Mouse (Mus musculus) heart, adult 9 months (tissue): Measurements from ENCODE around the gene Kbtbd7.
A peak's percentile ranks its signal among the peaks of the same experiment; 100 is the strongest.

ENCODE experiments used
- DNase-seq, 2 experiments: peaks; one replicate each; pipeline ENCODE4 v3.0.0; 2022; ENCODE audit warnings: low spot score in 2 of 2

The Kbtbd7 gene

DNA sequence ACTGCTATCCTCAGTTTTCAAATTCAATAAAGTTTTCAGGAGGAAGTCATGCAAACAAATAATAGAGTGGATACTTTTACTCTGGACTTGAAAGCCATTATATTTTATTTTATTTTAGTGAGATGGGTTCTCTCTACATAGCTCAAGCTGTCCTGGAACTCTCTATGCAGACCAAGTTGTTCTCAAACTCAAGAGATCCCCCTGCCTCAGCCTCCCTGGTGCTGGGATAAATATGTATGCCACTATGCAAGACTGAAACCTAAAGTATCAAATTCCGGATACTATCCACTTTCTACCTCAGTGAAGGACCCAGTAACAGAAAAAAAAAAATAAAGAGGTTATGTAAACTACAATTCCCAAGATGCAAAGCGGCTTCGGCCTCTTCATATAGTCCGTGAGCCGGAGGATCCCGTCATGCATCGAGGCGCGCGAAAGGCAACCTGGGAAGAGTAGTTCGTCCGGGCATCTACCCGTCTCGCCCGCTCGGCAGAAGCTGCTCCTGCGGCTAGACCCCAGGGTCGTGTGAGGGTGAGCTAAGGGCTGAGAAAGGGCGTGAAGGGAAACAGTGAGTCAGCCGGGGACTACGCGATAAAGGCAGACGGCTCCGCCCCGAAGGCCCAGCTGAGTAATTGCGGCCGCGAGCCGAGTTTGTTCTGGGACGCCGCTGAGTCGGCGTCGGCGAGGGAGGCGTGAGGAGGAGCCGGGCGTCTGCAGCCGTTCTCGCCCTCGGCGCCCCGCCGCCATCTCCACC is at the start of gene Kbtbd7:
Gene Kbtbd7, plus strand, starts transcription at position 533 of the 751 bp plus-strand sequence.
- DNase-seq: peak; percentile 97 to 98

DNA sequence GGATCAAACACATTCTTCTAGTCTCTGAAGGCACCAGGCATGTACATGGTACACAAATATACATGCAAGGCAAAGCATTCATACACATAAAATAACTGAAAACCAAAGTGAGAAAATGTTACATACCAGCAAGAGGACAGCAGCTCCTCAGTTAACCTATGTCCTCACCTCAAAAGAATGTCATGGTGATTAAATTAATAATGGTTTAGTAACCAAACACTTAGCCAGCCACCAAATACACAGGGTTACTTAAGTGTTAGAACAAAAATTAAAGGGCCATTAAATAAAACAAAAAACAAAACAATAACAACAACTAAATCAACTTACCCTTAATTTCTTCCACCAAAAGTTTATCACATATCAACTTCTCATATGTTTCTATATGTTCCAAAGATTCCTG is 49.3 kb upstream of the Kbtbd7 start:
- no peak for DNase-seq

DNA sequence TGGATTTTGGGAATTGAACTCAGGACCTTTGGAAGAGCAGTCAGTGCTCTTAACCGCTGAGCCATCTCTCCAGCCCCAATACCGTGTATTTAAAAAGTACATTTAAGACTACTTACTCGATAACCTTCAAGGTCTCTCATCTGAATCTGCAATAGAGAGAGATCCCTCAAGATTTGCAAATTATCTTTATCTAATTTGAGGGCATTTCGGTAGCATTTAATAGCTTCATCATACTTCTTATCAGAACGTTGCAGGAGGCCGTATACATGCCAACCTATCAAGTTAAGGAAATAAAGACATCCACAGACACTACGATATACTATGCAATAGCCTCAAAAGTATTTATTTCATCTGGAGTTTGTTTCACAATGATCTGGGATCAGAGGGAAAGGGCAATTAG is 43.2 kb upstream of the Kbtbd7 start:
- no peak for DNase-seq

DNA sequence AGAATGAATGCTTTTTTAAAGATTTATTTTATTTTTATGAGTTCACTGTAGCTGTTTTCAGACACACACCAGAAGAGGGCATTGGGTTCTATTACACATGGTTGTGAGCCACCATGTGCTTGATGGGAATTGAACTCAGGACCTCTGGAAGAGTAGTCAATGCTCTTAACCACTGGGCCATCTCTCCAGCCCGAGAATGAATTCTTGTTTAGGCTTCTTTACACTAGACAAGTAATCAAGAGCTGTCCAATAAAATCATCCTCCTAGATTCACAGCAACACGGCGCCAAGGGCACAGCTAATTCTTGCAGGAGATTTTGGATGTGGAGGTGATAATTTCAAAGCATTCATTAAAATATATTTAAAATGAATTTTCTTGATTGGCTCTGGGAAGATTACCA is 38.0 kb upstream of the Kbtbd7 start:
- DNase-seq: no peak

DNA sequence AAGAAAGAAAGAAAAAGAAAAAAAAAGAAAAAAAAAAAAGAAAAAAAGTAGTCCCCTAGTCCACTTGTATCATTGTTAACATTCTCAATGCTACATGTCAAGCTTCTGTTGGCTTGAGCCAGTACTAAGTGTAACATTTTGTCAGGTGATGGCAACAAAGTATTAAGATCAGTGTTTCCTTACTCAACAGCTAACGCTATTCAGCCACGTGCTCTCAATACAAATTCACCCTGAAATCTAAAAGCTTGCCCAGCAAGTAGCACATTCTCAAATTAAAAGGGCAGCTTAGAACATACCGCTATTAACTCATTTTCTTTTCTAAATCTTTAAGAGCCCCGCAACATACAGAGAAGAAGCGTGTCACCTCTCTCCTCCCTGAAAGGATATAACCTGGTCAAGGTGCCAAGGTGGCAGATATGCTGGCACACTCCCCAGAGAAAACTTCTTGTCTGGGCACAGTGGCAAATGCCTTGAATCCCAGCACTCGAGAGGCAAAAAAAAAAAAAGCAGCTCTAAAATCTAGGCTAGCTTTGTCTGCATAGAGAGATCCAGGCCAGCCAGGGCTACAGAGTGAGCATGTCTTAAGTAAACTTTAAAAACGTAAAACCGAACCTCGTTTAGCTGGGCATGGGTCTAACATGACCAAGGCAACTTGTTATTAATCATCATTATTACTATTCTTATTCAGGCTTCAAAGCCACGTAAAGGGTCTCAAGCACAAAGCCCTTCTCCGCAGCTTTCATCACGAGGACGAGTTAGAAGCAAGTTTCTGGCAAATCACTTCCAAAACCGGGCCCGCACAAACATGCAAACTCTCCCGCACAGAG is 36.7 kb upstream of the Kbtbd7 start:
- peak; percentile 24 to 48 for DNase-seq

DNA sequence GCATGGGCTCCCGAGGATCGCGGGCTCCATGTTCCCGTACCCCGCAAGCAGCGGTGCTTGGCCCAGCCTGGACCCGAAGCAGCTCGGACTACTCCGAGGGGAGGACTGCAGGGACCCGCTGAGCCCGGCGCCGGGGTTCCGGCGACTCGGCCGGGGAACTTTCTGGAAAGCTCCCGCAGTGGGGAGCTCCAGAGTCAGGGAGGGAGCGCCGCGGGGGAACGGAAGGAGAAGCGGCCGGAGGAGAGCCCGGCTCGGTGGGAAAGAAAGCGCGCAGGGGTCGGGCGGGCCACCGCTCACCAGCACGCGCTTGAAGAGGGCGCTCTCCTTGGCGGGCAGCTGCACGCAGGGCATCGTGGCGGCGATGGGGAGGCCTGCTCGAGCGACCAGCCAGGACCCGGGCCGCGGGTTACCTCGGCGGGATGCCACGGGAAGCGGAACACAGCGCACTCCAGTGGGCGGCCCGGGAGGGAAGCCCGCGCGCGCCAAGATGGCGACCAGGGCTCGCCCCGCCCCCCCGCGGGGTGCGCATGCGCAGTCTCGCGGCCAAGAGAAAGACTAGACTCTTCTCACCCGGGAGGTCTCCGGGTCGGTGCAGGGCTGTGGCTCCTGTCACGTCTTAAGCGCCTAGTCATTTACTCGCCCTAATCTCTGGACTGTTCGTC is 35.9 kb upstream of the Kbtbd7 start, which contains the start of gene Naa16:
Gene Naa16, minus strand, starts transcription at position 514 of the 662 bp plus-strand sequence.
- peak; percentile 93 to 94 for DNase-seq

DNA sequence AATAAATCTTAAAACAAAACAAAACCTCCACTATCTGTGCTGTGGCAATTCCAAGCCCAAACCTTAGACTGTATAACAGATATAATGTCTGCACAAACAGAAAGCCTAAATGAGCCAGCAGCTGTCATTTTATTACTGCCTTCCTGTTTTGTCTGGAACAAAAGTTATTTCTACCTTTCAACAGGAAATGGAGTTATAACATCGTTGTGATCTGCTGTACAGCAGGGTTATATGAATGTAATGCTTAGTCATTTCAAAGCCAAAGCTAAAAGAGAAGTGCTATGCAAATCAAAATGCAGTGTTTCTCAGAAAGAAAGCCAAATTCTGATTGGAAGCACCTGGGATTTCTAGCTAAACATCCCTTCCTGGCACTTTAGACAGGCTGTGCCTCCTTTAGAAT is 33.0 kb upstream of the Kbtbd7 start:
- no peak for DNase-seq

DNA sequence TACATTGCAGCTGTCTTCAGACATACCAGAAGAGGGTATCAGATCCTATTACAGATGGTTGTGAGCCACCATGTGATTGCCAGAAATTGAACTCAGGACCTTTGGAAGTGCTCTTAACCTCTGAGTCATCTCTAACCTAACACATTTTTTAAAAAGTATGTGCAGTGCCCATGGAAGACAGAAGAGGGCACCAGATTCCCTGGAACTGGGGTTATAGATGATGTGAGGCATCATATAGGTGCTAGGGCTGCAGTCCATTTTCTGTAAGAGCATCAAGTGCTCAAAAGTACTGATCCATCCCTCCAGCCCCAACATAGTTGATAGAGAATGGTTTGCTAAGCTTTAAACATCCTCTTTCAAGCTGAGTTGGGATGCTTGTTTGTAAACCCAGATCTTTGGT is 31.7 kb upstream of the Kbtbd7 start:
- DNase-seq: no peak

DNA sequence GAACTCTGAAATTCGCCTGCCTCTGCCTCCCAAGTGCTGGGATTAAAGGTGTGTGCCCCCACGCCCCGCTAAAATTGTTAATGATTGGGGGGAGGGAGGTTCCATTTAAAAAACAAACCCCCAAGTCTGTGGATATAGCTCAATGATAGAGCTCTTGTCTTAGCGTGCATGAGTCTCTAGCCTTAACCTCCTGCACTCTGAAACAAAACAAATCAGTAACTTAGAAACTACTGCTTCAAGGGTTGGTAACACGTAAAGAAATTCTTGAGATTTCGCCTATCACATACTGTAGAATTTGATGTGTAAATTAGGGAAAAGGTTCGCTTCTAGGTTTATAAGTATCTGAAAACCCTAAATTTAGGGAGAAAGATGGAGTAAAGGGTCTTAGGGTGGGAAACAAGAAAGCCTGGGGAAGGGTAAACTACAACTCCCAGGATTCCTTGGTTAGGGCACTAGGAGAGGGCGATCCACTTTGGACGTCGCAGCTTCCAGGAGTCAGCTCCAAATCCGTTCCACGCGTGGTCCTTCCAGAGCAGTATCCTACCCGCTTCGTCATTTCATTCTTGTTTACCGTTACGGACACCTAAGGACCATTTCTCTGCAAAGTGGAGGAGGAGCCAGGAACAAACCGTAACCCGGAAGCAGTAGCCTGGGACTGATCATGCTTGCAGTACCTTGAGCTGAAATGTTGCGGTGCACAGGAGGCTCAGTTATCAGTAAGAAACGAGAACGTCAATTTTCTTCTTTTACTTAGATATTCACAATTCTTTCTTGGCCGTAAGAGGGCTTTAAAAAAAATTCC is 28.8 kb upstream of the Kbtbd7 start, which contains the start of gene Mtrf1:
Gene Mtrf1, plus strand, starts transcription at position 452 of the 802 bp plus-strand sequence.
- peak; percentile 57 to 73 for DNase-seq

DNA sequence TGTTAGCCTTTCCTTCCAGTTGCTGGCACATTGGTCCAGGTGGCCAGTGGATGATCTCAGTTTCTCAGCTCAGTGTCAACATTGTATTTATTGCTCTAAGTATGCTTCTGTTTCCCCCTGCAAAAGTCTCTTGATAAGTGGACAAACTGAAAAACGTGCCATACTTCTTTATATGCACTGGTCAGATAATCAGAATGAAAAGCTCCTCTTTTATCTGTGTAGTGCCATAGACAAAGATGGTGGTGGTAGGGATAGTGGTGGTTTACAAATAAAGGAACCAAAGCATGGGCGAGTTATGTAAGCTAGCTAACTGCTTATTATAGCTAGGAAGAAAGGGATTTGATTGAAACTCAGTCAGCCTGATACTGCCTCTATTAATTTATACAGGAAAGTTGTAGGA is 18.7 kb upstream of the Kbtbd7 start:
- no peak for DNase-seq

DNA sequence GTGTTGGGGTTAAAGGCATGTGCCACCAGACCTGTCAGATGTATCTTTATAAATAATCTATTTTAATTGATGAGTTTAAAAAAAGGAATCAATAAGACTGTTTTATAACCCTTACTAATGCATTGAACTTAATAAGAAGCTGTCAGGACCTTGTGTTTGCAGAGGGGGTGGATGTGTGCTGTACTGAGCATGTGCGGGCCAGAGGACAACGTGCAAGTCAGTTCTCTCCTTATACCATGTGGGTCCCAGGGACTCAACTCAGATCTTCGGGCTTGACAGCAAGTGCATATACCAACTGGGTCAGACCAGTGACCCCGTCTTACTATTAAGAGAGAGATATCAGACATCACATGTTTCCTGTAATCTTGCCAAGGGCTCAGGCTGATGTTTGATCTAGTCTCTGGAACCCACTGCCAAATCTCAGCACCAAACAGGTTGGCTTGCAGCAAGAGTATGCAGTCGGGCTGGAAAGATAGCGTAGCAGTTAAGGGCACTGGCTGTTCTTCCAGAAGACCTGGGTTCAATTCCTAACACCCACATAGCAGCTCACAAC is 17.0 kb upstream of the Kbtbd7 start:
- no peak for DNase-seq

DNA sequence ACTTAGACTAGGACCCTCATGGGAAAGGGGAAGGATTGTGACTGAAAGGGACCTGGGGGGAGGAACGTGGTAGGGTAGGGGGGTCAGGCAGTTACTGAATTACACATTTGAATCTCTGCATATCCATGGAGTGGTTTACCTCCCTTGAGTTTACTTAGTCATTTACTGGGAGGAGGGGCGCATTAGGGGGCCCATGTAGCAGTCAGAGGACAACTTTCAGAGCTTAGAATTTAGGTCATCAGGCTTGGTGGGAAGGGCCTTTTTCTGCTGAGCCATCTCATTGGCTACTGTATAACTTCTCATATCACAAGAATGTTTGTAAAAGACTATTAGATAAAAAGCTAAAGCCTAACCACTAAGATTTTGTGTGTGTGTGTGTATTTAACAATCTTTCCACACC is 15.6 kb upstream of the Kbtbd7 start:
- DNase-seq: no peak

DNA sequence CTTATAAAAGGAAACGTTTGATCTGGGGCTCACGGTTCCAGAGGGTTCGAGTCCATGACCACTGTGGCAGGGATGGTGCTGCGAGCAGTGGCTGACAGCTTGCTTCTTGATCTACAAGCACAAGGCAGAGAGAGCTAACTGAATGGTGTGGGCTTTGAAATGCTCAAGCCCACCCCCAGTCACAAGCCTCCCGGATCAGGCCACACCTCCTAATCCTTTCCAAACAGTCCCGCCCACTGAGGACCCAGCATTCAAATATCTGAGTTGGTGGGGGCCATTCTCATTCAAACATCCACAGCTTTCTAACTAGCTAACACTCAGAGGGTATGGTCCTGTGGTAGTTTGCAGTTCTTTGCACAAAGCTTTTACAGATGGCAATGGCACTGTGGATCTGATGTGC is 13.2 kb upstream of the Kbtbd7 start:
- DNase-seq: no peak

DNA sequence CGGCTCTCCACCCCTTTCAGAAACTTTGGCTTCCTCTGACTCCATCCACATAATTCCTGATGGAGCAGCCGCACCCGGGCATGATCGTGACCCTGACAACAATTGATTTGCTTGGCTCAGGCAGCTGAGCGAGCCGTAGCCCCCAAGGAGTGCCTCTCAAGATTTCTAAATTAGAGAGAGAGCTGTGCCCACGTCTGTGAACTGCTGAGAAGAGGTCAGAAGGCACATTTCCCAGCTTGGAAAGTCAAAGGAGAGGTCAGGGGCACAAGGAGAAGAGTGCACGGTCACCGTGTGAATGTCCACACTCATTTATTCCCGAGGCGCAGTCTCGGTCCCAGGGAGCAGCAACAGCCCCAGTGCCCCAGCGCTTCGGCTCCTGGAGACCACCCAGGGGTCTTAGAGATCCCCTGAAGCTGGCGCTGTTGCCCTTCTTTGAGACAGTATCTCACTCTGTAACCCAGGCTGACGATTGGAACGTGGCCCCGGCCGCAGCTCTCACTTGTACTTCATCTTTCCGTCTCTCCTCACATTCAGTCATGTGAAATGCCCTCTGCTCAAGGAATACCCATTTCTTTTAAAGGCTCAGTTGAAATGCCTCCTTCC is 6.1 kb upstream of the Kbtbd7 start:
- no peak for DNase-seq

DNA sequence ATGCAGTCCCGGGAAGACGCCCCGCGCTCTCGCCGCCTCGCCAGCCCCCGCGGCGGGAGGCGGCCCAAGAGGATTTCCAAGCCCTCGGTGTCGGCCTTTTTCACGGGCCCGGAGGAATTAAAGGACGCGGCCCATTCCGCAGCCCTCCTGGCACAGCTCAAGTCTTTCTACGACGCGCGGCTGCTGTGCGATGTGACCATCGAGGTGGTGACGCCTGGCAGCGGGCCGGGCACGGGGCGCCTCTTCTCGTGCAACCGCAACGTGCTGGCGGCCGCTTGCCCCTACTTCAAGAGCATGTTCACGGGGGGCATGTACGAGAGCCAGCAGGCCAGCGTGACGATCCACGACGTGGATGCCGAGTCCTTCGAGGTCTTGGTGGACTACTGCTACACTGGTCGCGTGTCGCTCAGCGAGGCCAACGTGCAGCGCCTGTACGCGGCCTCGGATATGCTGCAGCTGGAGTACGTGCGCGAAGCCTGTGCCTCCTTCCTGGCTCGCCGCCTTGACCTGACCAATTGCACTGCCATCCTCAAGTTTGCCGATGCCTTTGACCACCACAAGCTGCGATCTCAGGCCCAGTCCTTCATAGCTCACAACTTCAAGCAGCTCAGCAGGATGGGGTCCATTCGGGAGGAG is 537 bp downstream of the Kbtbd7 start:
- DNase-seq: peak in 1 of 2 experiments; percentile 15

DNA sequence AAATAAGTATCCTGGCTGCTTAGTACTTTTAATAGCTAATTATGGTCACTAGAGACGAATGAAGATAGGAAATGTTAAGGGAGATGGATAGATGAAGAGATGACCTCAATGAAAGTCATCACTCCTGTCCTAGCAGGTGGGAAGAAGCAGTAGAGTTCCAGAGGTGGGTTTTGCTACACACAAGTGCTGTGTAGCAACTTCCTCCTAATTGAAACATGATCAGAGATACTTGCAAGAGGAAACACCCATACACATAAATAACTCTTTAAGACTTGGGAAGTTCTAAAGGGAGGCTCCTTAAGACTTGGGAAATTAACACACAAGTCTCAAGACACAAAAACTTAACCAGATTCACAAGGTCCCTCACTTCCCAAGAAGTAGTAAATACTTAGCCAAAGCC is 7.8 kb downstream of the Kbtbd7 start:
- DNase-seq: no peak

DNA sequence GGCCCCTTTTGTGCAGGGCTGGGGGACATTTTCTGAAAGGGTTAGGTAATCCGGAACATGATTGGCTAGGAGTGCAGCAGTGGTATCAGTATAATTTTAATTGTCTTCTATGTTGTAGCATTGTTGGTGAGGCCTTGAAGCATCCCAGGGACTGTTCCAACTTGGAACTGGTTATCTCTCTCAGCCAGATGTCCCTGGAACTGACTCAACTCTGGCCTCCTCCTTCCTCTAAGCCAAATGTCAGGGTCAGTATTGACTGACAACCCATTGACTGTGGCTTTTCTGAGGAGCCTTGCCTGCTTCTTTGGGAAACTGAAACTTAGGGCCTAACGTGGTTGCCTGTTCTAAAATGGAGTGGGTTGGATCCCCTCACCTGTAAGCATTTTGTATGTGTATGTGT is 14.3 kb downstream of the Kbtbd7 start:
- DNase-seq: no peak

DNA sequence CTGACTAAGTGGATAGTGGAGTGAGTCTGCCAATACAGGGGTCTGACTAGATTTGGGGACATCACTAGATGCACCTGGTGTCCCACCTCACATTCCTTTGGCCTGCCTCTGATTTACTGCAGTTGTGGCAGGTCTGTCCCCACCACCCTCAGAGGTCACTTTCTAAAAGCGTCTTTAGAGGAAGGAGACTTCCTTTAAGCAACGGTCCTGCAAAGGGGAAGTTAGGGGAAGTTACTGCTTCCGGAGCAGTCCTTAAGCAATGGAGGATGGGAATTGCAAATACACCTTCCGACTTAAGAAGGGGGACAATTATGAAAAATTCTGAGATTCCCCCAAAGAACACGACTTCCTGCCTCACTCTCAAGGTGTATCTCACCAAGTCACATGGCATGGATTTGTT is 15.1 kb downstream of the Kbtbd7 start:
- no peak for DNase-seq

DNA sequence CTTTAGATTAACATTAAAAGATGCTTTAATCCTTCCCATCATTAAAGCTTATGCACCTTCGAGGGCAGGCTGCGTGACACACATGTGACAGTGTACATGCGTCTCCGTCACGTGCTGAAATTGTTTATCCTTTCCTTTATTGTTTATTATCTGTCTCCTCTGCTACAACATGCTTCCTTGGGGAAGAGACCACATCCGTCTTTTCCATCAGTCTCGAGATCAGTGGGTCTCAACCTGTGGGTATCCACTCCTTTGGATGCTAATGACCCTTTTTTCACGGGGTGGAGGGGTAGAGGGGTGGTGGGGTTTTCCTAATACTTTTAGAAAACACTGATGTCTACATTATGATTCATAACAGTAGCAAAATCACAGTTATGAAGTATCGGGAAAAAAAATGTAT is 18.3 kb downstream of the Kbtbd7 start:
- DNase-seq: no peak

DNA sequence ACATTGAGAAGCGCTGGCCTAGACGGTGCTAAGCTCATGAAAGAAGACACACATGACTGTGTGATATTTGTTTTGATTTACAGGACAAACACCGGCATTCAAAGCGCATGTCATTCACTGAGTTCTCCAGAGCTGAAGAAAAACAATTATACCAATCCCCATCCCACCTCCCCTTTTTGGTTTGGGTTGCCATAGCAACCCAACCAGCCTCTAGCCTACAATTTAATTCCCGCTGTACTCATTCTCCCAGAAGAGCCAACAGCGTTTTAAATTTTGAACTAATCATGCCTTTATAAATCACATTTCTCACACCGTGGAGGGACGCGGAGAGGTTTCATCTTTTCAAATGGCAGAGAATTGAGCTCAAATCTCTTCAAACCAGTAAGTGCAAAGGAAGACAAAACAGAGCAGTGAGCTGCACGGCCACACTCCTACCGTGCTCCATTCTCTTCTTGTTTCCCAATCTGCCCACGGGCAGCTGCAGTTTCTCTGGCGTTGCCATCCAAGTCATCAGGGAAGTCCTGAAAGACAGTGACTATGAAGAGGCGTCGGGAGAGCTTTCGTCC is 18.8 kb downstream of the Kbtbd7 start:
- no peak for DNase-seq
